Mouse (Mus musculus) liver, embryonic 14.5 days (tissue): ENCODE data around the gene Kcnab2.

ENCODE experiments used
- CTCF ChIP-seq: IDR thresholded peaks from 2 replicates; pipeline ENCODE4 v1.5.1; 2016; ENCODE audit warnings: antibody characterized with exemption, low read depth, control low read depth
- EP300 ChIP-seq: IDR thresholded peaks from 2 replicates; pipeline ENCODE4 v1.6.1; 2016; ENCODE audit warnings: antibody characterized with exemption, low read depth

DNA sequence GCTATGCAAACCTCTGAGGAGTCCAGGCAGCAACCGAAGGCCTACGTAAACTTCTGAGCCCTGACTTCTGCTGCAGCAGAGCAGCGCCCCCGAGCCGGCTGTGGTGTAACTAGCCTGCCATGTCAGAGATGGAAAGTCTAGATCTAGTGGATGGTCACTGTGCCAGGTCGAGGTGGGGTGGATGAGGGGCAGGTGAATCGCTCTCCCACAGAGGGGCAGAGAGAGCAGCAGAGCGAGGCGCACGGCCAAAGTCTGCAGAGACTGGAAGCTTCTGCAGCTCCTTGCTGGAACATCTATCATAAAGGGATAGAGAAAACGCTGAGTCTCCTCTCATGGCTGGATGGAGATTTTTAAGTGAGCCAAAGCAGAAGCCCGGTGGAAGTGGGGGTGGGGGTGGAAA, 15.2 kb downstream of the Kcnab2 start:
- TF ChIP-seq CTCF (no peak), EP300 (no peak)
